In genomic region chr12:84999053-84999452, GRCm38 (mm10) we compare ENCODE assay signal across 10 mouse cellular contexts. TPM values are rescaled to one million over a fixed set of nuclear protein-coding genes. Genes with fewer than 3 reads are reported as not detected.
DNase-seq lines count a peak whose midpoint lies in the region; ATAC-seq and TF ChIP-seq lines count a peak whose summit lies in the region.
"Had no signal": no experiment of that assay in that cellular context is flagged by ENCODE, and none has a peak within 500 bp of the region (broad histone marks: within the 10 kb centered on the region; RNA-seq: fewer than 3 reads in every experiment).

No protein-coding gene starts in this region.

- DNase-seq in heart, adult 11 months, result no peak
- no peak for DNase-seq in midbrain, postnatal 0 days (ENCODE audit: low spot score)
- DNase-seq in c-Kit-positive CD71-positive TER-119-positive erythroid progenitor cells, embryonic 14.5 days (ENCODE audit: low spot score), result no peak
- DNase-seq in frontal cortex, postnatal 25 days (ENCODE audit: low spot score in 2 of 2), result no peak
- no peak for DNase-seq in thymus, postnatal 0 days (ENCODE audit: low spot score)
- DNase-seq: heart, adult 2 months; retina, postnatal 1 day had no signal

- no peak overlapping the region for H3K27ac ChIP-seq in heart, embryonic 16.5 days (ENCODE audit: low read length)
- no peak overlapping the region for H3K27ac ChIP-seq in embryonic facial prominence, embryonic 13.5 days
- H3K27ac ChIP-seq in intestine, embryonic 15.5 days, result no peak overlapping the region
- no peak overlapping the region for H3K27ac ChIP-seq in midbrain, postnatal 0 days (ENCODE audit: low read depth, low read length)
- H3K27ac ChIP-seq: heart, adult 2 months had no signal

- ATAC-seq in heart, embryonic 16.5 days (replicated peaks; ENCODE audit: extremely low read depth, insufficient read depth, low FRiP score), result no peak
- no peak for ATAC-seq in embryonic facial prominence, embryonic 13.5 days (ENCODE audit: insufficient number of reproducible peaks, insufficient read depth, low FRiP score, low TSS enrichment, low read depth)
- no peak for ATAC-seq in intestine, embryonic 15.5 days
- no peak for ATAC-seq in midbrain, postnatal 0 days (ENCODE audit: low FRiP score)

- no peaks in the 10 kb centered on the region for H3K36me3 ChIP-seq in heart, embryonic 16.5 days (ENCODE audit: control insufficient read depth, insufficient read depth)
- H3K36me3 ChIP-seq in embryonic facial prominence, embryonic 13.5 days, result peaks cover 19% of the 10 kb centered on the region
- H3K36me3 ChIP-seq in intestine, embryonic 15.5 days, result no peaks in the 10 kb centered on the region
- no peaks in the 10 kb centered on the region for H3K36me3 ChIP-seq in midbrain, postnatal 0 days (ENCODE audit: insufficient read depth, low read length)

- no peaks in the 10 kb centered on the region for H3K27me3 ChIP-seq in heart, embryonic 16.5 days (ENCODE audit: control insufficient read depth, insufficient read depth, low read length)
- H3K27me3 ChIP-seq in embryonic facial prominence, embryonic 13.5 days, result no peaks in the 10 kb centered on the region
- no peaks in the 10 kb centered on the region for H3K27me3 ChIP-seq in intestine, embryonic 15.5 days (replicated peaks)
- H3K27me3 ChIP-seq in midbrain, postnatal 0 days (ENCODE audit: insufficient read depth, low read length), result no peaks in the 10 kb centered on the region

- H3K4me3 ChIP-seq in heart, embryonic 16.5 days (ENCODE audit: low read length), result no peak overlapping the region
- H3K4me3 ChIP-seq in embryonic facial prominence, embryonic 13.5 days, result peak overlapping the region; percentile 69
- H3K4me3 ChIP-seq in intestine, embryonic 15.5 days (replicated peaks), result no peak overlapping the region
- H3K4me3 ChIP-seq in midbrain, postnatal 0 days (ENCODE audit: low read depth, low read length), result peak overlapping the region; percentile 92; the same call in 1 of the 2 replicates
- H3K4me3 ChIP-seq: heart, adult 2 months had no signal

- H3K9ac ChIP-seq in heart, embryonic 16.5 days (ENCODE audit: low read length), result no peak overlapping the region
- H3K9ac ChIP-seq in embryonic facial prominence, embryonic 13.5 days, result peak overlapping the region; percentile 59
- no peak overlapping the region for H3K9ac ChIP-seq in intestine, embryonic 15.5 days
- H3K9ac ChIP-seq in midbrain, postnatal 0 days (replicated peaks; ENCODE audit: low read length, poor library complexity, severe bottlenecking), result no peak overlapping the region

- no peak for TF ChIP-seq CTCF in midbrain, postnatal 0 days (IDR thresholded peaks at IDR 0.05)

- H3K4me1 ChIP-seq in heart, embryonic 16.5 days (ENCODE audit: control insufficient read depth, insufficient read depth, low read length), result peaks cover 23% of the 10 kb centered on the region
- peaks cover 23% of the 10 kb centered on the region for H3K4me1 ChIP-seq in embryonic facial prominence, embryonic 13.5 days
- H3K4me1 ChIP-seq in intestine, embryonic 15.5 days (replicated peaks), result peaks cover 16% of the 10 kb centered on the region
- peaks cover 11% of the 10 kb centered on the region for H3K4me1 ChIP-seq in midbrain, postnatal 0 days (ENCODE audit: insufficient read depth, low read length)

- H3K4me2 ChIP-seq in heart, embryonic 16.5 days (ENCODE audit: low read depth, low read length), result peak overlapping the region; percentile 99
- peak overlapping the region; percentile 96 for H3K4me2 ChIP-seq in embryonic facial prominence, embryonic 13.5 days
- H3K4me2 ChIP-seq in intestine, embryonic 15.5 days (replicated peaks), result peak overlapping the region; percentile 88
- H3K4me2 ChIP-seq in midbrain, postnatal 0 days (ENCODE audit: low read depth, low read length, poor library complexity, severe bottlenecking), result peak overlapping the region; percentile 79

- no peaks in the 10 kb centered on the region; the same call in 1 of the 2 replicates for H3K9me3 ChIP-seq in heart, embryonic 16.5 days (replicated peaks; ENCODE audit: control insufficient read depth, low read length)
- H3K9me3 ChIP-seq in embryonic facial prominence, embryonic 13.5 days, result no peaks in the 10 kb centered on the region
- H3K9me3 ChIP-seq in intestine, embryonic 15.5 days, result no peaks in the 10 kb centered on the region
- no peaks in the 10 kb centered on the region for H3K9me3 ChIP-seq in midbrain, postnatal 0 days (ENCODE audit: low read length)

RNA-seq across cellular contexts. Expression of gene Ylpm1, which starts 2.9 kb away (rescaled TPM):
- 16.3 and 17.7 TPM in 2 replicates for polyA plus RNA-seq in heart, embryonic 16.5 days (2015; fragmentation: Nextera tagmentation; extraction: Ambion mirVana)
- polyA plus RNA-seq in embryonic facial prominence, embryonic 13.5 days (2015; fragmentation: Nextera tagmentation; extraction: Ambion mirVana), result 37.5 and 45.9 TPM in 2 replicates
- polyA plus RNA-seq in intestine, embryonic 15.5 days (2015; fragmentation: Nextera tagmentation; extraction: Ambion mirVana), result 22.1 and 22.6 TPM in 2 replicates
- total RNA-seq in midbrain, postnatal 0 days (2014; rRNA removed), result 43.2 and 70.1 TPM in 2 replicates
- polyA plus RNA-seq in midbrain, postnatal 0 days (2015; fragmentation: Nextera tagmentation; extraction: Ambion mirVana), result 23.0 and 29.2 TPM in 2 replicates
- 20.1 and 23.5 TPM in 2 replicates for polyA plus RNA-seq in thymus, postnatal 0 days (2015; fragmentation: Nextera tagmentation; extraction: Ambion mirVana)

RNA-seq across cellular contexts. Expression of gene Arel1, which starts 28.4 kb away (rescaled TPM):
- polyA plus RNA-seq in heart, embryonic 16.5 days (2015; fragmentation: Nextera tagmentation; extraction: Ambion mirVana), result 13.1 and 13.3 TPM in 2 replicates
- polyA plus RNA-seq in embryonic facial prominence, embryonic 13.5 days (2015; fragmentation: Nextera tagmentation; extraction: Ambion mirVana), result 14.4 and 16.3 TPM in 2 replicates
- 8.7 and 9.3 TPM in 2 replicates for polyA plus RNA-seq in intestine, embryonic 15.5 days (2015; fragmentation: Nextera tagmentation; extraction: Ambion mirVana)
- total RNA-seq in midbrain, postnatal 0 days (2014; rRNA removed), result 101 and 104 TPM in 2 replicates
- polyA plus RNA-seq in midbrain, postnatal 0 days (2015; fragmentation: Nextera tagmentation; extraction: Ambion mirVana), result 31.7 and 33.8 TPM in 2 replicates
- 11.9 and 13.0 TPM in 2 replicates for polyA plus RNA-seq in thymus, postnatal 0 days (2015; fragmentation: Nextera tagmentation; extraction: Ambion mirVana)

RNA-seq across cellular contexts. Expression of gene Fcf1, which starts 28.4 kb away (rescaled TPM):
- 86.0 and 98.0 TPM in 2 replicates for polyA plus RNA-seq in heart, embryonic 16.5 days (2015; fragmentation: Nextera tagmentation; extraction: Ambion mirVana)
- 161 and 174 TPM in 2 replicates for polyA plus RNA-seq in embryonic facial prominence, embryonic 13.5 days (2015; fragmentation: Nextera tagmentation; extraction: Ambion mirVana)
- 134 and 141 TPM in 2 replicates for polyA plus RNA-seq in intestine, embryonic 15.5 days (2015; fragmentation: Nextera tagmentation; extraction: Ambion mirVana)
- 17.9 and 28.6 TPM in 2 replicates for total RNA-seq in midbrain, postnatal 0 days (2014; rRNA removed)
- 62.9 and 64.3 TPM in 2 replicates for polyA plus RNA-seq in midbrain, postnatal 0 days (2015; fragmentation: Nextera tagmentation; extraction: Ambion mirVana)
- 209 and 211 TPM in 2 replicates for polyA plus RNA-seq in thymus, postnatal 0 days (2015; fragmentation: Nextera tagmentation; extraction: Ambion mirVana)

Comparison
In these comparisons a context has a peak if more than half of its experiments do, and no peak if none do; other contexts are left out.
1. H3K4me3 ChIP-seq: peak in embryonic facial prominence, embryonic 13.5 days (single experiment) and midbrain, postnatal 0 days (single experiment); none in heart, embryonic 16.5 days (single experiment) and intestine, embryonic 15.5 days (single experiment).
2. Peak in every context shown above with its lines, with median percentiles within 50 percentile points of each other: H3K4me2 ChIP-seq.